Mouse (Mus musculus) brain, embryonic 14.5 days (tissue): Measurements from ENCODE around the gene Gm28374.

Experiments used
- CTCF ChIP-seq: fragments of 200-500 bp; IDR thresholded peaks from 2 replicates; pipeline ENCODE4 v1.5.1; 2012; ENCODE audit warnings: inconsistent platforms, mild to moderate bottlenecking, moderate library complexity, borderline replicate concordance; ENCODE audit not compliant: insufficient read depth, insufficient read length; ENCODE audit errors: extremely low read depth
- POLR2A ChIP-seq: fragments of 200-500 bp; IDR thresholded peaks from 2 replicates; pipeline ENCODE4 v1.6.1; 2012; ENCODE audit warnings: mild to moderate bottlenecking, inconsistent platforms, borderline replicate concordance; ENCODE audit not compliant: poor library complexity, insufficient read depth, insufficient read length, severe bottlenecking; ENCODE audit errors: extremely low read depth

DNA sequence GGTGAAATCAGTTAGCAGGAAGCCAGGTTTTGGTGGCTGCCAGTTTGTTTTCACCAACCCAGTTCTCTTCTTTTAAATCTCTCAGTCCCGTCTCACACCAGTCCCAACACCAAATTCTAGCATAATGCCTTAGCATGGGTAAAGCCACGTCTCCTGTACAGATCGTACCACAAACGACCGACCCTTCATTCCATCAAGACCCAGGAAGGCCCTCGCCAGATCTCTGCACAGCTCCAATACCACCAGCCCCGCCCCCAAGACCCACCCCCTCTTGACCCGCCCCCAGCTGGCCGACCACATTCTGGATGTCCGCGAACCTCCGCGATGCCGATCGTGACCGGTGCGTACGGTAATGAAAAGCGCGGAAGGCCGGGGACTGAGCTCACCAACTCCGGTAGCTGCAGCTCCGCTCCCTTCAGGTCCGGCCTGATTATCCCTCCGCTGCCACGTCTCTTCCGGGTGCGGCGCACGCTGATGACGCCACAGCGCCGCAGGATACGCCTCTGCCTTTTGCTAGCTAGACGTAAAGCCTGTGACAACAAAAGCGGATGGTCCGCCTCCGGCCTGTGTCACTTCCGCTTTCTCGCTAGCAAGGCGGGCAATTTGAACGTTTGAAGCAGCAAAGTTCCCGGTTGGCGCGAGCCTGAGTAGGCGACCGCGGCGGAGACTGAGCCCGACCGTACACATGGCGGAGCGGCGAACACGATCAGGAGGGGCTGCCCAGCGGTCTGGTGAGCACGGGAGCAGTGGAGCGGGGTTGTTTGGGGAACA, 2.6 kb upstream of the Gm28374 start, which contains the start of the genes Zfpl1 and Cdca5:
- TF ChIP-seq POLR2A (peak; percentile 51; the same call in 1 of the 2 replicates), CTCF (no peak)
